Mouse (Mus musculus): ENCODE measurements at regions not wholly inside any gene's neighbourhood (a gene's known extent, or its start where the extent isn't known, plus 50 kb on each side); places are given as distances from the start of the nearest gene placed in this dataset.

DNA sequence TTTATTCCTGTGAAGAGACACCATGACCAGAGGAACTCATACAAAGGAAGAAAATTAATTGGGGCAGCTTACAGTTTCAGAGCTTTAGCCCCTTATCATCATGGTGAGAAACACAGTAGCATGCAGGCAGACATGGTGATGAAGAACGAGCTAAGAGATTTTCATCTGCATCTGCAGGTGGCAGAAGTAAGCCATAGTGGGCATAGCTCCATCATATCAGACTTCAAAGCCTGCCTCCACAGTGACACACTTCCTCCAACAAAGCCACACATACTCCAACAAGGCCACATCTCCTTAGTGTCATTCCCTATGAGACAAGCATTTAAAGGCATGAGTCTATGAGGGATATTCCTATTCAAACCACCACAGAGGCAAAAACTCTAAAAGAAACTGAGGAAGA is 800.7 kb upstream of the Pcdh9 start:
- Histone ChIP-seq H3K27ac (no peak overlapping the region), H3K4me3 (no peak overlapping the region)
- no peak for DNase-seq (ENCODE audit: low spot score in 2 of 2)
- 0 out of 2 replicates have a peak, but pooled peaks have one; percentile 11 for TF ChIP-seq CTCF (conservative IDR thresholded peaks at IDR 0.05)

DNA sequence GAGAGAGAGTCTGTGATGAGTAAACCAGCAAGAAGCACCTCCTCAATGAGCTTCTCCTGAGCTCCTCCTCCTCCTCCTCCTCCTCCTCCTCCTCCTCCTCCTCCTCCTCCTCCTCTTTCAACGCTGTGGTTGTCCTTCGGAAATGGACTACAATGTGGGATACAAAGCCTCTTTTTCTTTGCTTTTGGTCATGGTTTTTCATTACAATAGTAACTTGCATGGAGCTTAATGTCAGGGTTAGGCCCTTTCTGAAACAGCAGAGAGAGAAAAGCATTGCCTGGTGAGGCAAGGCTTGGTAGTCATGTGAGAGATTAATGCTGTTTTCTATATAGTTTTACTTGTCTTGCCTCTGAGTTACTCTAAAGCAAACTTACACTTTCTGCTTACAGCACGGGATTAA is 787.2 kb upstream of the Pcdh9 start:
- no peak for TF ChIP-seq CTCF (conservative IDR thresholded peaks at IDR 0.05)
- no peak for DNase-seq (ENCODE audit: low spot score in 2 of 2)
- Histone ChIP-seq H3K27ac (no peak overlapping the region), H3K4me3 (no peak overlapping the region)

DNA sequence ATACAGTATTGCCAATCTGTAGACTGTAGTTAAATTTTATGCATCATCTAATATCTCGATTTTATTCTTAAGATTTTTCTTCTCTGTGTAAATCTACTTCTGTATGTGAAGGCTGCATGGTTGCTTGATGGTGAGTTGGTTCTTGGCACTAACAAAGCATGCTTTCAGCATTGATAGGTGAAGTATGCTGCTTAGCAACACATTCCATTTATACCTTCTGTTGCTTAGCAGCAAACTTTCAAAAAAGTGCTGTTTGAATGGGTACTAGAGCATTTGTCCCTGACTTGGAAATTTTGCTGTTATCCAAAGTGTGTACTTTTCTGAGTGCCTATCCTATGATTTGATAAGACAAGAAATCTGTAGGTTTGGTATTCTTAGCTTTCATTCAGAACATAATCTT is 763.1 kb upstream of the Pcdh9 start:
- no peak for TF ChIP-seq CTCF (conservative IDR thresholded peaks at IDR 0.05)
- DNase-seq (ENCODE audit: low spot score in 2 of 2): no peak
- Histone ChIP-seq H3K4me3 (no peak overlapping the region), H3K27ac (no peak overlapping the region)

DNA sequence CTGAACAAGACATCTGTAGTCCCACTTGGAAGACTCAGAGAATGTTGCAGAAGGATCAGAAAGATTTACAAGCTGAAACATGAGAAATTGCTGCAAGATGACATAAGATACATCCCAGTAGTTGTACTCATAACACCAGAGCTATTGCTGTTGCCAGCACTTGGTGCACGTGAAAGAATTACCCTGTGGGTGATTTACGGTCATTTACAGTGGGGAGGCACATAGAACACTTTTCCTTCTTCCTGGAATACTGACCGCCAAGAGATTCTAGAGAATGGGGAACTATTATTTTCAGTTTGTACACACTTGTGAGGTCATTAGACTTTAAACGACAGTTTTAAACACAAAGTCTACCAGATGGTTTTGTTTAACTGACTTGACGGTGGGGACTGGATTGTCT is 724.5 kb upstream of the Pcdh9 start:
- no peak for TF ChIP-seq CTCF (conservative IDR thresholded peaks at IDR 0.05)

More for the DNA sequence above, 724.5 kb upstream of the Pcdh9 start:
- Histone ChIP-seq H3K4me3 (no peak overlapping the region), H3K27ac (no peak overlapping the region)
- no peak for DNase-seq (ENCODE audit: low spot score in 2 of 2)
